Mouse (Mus musculus) embryonic facial prominence, embryonic 11.5 days (tissue): Measurements from ENCODE around the gene Arl6. TPM values are rescaled to one million over a fixed set of nuclear protein-coding genes. Genes with fewer than 3 reads are reported as not detected.

Experiments used
- ATAC-seq: fragments of 200-750 bp; cut with Nextera tagmentation; replicated peaks from 2 replicates; pipeline ENCODE4 v1.8.0; 2017; ENCODE audit warnings: low read depth; ENCODE audit not compliant: insufficient number of reproducible peaks, low FRiP score, low TSS enrichment
- DNase-seq: peaks from one replicate; pipeline ENCODE4 v3.0.0-alpha.2; 2015; ENCODE audit warnings: low spot score
- H3K27ac ChIP-seq: fragments of 300-500 bp; sonication (generic); replicated peaks from 2 replicates; pipeline ENCODE4 v1.5.1; 2014; ENCODE audit warnings: mild to moderate bottlenecking, low read depth, low read length, control low read depth
- H3K27me3 ChIP-seq: fragments of 300-500 bp; sonication (generic); 2 replicates; pipeline ENCODE4 v1.6.1; 2014; ENCODE audit warnings: mild to moderate bottlenecking, low read length, moderate library complexity, mixed read lengths; ENCODE audit not compliant: control insufficient read depth, insufficient read depth
- H3K36me3 ChIP-seq: fragments of 300-500 bp; sonication (generic); replicated peaks from 2 replicates; pipeline ENCODE4 v1.6.1; 2014; ENCODE audit warnings: low read depth, mild to moderate bottlenecking, low read length, moderate library complexity, mixed read lengths; ENCODE audit not compliant: control insufficient read depth, insufficient read depth
- H3K4me1 ChIP-seq: fragments of 300-500 bp; sonication (generic); 2 replicates; pipeline ENCODE4 v1.6.1; 2014; ENCODE audit warnings: low read length, mixed read lengths; ENCODE audit not compliant: control insufficient read depth, insufficient read depth
- H3K4me2 ChIP-seq: fragments of 300-500 bp; sonication (generic); 2 replicates; pipeline ENCODE4 v1.6.1; 2014; ENCODE audit warnings: low read depth, mild to moderate bottlenecking, control low read depth, low read length, moderate library complexity
- H3K4me3 ChIP-seq: fragments of 300-500 bp; sonication (generic); 2 replicates; pipeline ENCODE4 v1.5.1; 2014; ENCODE audit warnings: low read depth, low read length, control low read depth
- H3K9ac ChIP-seq: fragments of 300-500 bp; sonication (generic); replicated peaks from 2 replicates; pipeline ENCODE4 v1.6.1; 2014; ENCODE audit warnings: mild to moderate bottlenecking, control low read depth, low read length
- H3K9me3 ChIP-seq: fragments of 300-500 bp; sonication (generic); replicated peaks from 2 replicates; pipeline ENCODE4 v1.6.1; 2016; ENCODE audit warnings: mild to moderate bottlenecking, low read length, inconsistent platforms, mixed read lengths; ENCODE audit not compliant: control insufficient read depth
- WGBS: fragments of 180-500 bp; shearing (Covaris S2); extraction: QIAGEN DNeasy Blood & Tissue Kit; methylation state at CpG from one replicate; pipeline ENCODE4 v1.1.7; 2014; 5-methylcytosine and 5-hydroxymethylcytosine counted together
- polyA plus RNA-seq: library from polyadenylated mRNA; unstranded; fragments of >200 nt; fragmentation: Nextera tagmentation; extraction: Ambion mirVana; gene quantifications from 2 replicates; pipeline ENCODE4 v1.2.1, GENCODE M21; 2014

Arl6 gene
- polyA plus RNA-seq, 1 experiment from 2014 or later = 50.1 TPM

DNA sequence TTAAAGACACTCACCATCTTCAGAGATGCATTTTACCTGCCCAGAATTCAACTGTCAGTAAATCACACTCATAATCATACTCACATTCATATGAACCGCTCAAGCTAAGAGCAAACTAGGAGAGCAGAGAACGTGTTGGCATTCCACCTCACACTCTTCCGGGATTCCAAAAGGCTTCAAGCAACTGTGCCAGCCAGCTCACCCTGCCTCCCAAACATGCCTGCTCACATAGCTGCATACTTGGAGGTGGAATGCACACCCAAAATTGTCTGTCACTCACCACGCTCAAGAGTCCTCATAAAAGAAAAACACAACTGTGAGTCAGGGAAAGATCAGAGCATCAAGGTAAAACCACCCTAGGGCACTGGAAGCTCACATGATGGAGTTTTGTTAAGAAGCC lies 72.8 kb downstream of the Arl6 start:
- Histone ChIP-seq H3K27me3 (no peaks in the 10 kb centered on the region), H3K4me3 (no peak overlapping the region), H3K27ac (no peak overlapping the region), H3K9ac (no peak overlapping the region), H3K4me2 (no peak overlapping the region), H3K9me3 (no peaks in the 10 kb centered on the region), H3K36me3 (no peaks in the 10 kb centered on the region; the same call in 1 of the 2 replicates), H3K4me1 (no peaks in the 10 kb centered on the region)
- DNase-seq = no peak
- WGBS = 74% methylated on average over 4 of the region's 4 CpGs
- no peak for ATAC-seq

DNA sequence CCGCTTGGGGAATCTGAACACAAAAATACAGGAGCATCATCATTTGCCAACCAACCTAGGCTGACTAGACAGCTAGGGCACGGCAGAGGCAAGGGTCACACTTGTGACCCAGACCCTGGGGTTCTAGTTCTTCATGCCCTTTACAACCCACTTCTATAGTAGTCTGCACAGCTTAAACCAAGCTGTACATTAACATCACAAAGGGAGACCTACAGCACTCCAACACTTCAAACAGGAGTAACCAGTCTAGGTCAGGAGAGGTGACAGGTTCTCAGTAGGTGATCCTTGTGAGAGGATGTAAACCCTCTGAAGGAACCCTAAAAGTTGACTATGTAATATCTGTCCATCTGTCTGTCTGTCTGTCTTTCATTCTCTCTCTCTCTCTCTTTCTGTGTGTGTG lies 73.6 kb downstream of the Arl6 start:
- Histone ChIP-seq H3K4me1 (no peaks in the 10 kb centered on the region), H3K4me3 (no peak overlapping the region), H3K27me3 (no peaks in the 10 kb centered on the region), H3K27ac (no peak overlapping the region), H3K36me3 (no peaks in the 10 kb centered on the region; the same call in 1 of the 2 replicates), H3K4me2 (no peak overlapping the region), H3K9me3 (no peaks in the 10 kb centered on the region), H3K9ac (no peak overlapping the region)
- 83% methylated on average over 2 of the region's 2 CpGs for WGBS
- ATAC-seq (no peak), DNase-seq (no peak)

GRCm38 (mm10) chr16:59564025-59564424 lies 75.2 kb downstream of the Arl6 start:
- no peak overlapping the region for H3K9ac ChIP-seq
- ATAC-seq = no peak

More at GRCm38 (mm10) chr16:59564025-59564424, 75.2 kb downstream of the Arl6 start:
- H3K36me3 ChIP-seq = no peaks in the 10 kb centered on the region; the same call in 1 of the 2 replicates
- WGBS = 62% methylated on average over 5 of the region's 5 CpGs
- no peak for DNase-seq
- H3K9me3 ChIP-seq = no peaks in the 10 kb centered on the region
- no peaks in the 10 kb centered on the region for H3K4me1 ChIP-seq
- no peak overlapping the region for H3K27ac ChIP-seq
- no peaks in the 10 kb centered on the region for H3K27me3 ChIP-seq
- H3K4me2 ChIP-seq = no peak overlapping the region
- no peak overlapping the region for H3K4me3 ChIP-seq

Other genes starting within 250 kb of the Arl6 start
- 0.20 and 0.22 TPM in 2 replicates for gene Gabrr3, start 232.1 kb downstream of the Arl6 start, polyA plus RNA-seq
- 34.2 and 35.3 TPM in 2 replicates for gene Riox2, start 167.6 kb downstream of the Arl6 start, polyA plus RNA-seq
- gene Crybg3, start 38.4 kb downstream of the Arl6 start, polyA plus RNA-seq = 9.2 and 9.3 TPM in 2 replicates